Mouse (Mus musculus) retina, adult 2 months (tissue): ENCODE data around the gene Fto.

ENCODE experiments used
- DNase-seq: peaks from one replicate; pipeline ENCODE4 v3.0.0-alpha.2; 2012; ENCODE audit warnings: low read depth, low spot score

Gene Fto

DNA sequence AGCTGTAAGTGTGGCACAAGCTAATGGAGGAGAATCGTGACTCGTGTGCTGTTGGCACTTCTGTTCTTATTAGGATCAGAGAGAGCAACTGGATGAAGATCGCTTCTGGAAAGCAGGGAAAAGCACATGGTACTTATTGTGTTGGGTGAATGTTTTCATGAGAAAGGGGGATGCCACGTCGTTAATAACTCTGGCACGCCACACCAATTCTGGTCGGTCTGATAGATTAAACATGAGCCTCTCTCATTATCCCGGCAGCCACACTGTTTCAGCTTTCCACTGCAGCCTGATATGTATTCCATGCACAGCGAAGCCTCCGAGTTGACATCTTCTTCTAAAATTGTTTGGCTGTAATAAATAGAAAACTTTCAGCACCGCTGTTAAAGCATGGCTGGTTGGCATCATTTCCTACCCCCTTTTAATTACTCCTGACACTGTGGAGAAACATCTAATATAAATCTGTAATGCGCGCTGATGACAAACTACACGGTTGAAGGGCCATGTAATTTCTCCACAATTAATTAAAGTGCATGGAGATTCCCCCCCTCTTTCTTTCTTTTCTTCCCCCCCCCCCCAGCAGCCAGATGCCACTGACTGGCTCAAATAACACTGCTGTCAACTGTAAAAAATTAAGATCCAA lies 298.5 kb downstream of the Fto start:
- DNase-seq: no peak

DNA sequence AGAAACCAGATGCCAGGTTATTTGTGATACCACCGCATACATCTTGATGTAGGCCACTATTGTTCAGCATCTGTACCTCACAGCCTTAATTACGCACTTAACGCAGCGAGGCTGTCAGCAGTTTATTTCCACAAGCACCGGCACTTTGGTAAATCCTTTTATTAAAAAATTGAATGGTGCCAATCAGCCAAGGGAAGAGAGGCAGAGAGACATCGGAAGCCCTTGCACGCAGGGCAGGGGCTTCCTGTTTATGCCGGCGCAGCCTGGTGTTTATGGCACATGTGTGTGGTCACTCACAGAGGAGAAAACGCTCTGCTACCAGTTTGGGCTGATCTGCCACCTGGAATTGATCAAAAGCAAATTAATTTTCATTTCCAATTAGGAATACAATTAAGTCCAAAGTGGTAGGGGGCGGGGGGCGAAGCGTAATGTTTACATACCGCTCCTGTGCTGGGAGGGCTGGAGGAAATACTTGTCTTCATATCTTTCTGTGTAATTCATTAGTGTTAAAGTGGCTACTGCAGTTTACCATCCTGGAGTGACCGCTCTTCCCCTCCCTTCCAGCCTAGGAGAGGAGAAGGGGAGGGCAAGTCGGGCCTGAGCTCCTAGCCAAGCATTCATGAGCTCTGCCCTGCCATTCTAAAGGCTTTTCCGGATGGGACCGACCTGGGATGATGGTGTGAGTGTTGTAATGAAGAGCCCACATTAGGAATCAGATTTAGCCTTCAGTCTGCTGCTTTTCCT lies 299.2 kb downstream of the Fto start:
- no peak for DNase-seq

DNA sequence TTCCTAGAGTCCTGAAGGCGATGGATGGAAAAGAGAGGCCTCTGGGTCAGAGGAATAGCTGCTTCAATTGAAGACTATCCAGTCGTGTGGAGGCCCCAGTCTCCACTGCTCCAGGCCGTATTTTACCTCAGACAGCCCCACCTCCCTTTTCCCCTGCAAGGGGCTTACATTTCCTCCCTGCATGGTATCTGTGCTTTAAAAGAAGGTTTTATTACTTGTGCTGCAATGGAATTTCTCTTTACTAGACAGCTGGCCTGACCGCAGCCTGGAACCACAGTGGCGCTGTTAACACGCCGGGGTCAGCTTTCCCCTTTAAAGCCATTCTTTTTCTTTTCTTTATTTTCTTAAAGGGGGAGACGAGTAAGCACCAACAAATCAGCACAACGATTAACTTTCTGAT lies 300.3 kb downstream of the Fto start:
- no peak for DNase-seq

DNA sequence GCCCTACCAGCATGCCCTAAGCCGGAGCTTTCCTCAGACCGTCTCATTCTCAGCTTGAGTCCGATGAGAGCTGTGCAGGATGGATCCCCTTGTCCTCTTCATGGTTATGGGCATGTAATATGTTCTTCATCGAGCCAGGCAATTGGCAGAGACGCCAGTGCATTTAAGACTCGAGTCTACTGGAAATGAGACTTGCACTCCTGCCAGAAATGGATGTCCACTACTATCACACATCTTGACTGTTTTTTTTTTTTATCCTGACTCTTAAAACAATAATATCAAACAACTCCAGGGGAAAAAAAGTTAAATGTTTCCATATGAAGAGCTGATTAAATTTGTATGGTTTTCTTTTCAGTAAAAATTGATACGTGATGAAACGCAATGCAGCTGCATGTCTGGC lies 301.9 kb downstream of the Fto start:
- DNase-seq: no peak

DNA sequence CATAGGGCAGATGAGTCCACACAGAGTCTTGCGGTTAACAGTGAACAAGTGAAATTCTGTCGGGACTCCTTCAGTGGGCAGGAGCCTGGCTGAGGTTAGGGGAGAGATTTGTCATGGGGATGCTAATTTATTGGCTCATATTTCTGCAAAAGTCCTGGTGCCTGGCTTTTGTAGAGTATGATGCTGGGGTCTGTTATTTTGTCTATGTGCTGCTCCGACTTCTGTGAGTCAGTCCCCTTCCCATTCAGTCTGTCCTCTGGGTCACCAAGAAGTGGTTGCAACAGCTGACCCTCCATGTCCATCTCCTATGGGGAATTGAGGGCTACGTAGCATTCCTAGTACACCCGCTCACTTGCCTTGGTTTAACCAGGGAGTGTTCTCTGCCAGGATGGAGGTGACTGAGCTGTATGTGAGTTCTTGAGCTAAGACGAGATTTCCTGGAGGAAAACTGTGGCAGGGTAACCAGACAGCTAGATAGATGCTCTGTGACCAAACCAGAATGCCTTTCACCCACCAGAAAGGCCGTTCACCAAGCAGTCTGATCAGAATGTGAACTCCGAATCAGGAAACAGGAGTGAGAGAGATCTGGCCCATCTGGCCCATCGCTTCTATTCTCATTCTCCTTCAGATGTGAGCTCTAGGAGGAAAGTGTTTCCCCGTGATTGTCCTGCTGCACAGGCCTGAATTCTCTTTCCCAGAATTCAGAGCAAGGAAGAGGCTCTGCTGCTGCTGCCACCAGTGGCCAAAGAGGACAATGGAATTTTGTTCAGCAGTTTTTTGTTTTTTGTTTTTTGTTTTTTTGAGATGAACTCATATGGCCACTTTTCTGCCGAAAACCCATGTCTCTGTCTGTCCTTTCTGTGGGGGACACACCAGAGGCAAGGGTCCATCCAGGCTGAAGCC lies 302.7 kb downstream of the Fto start:
- DNase-seq: no peak

DNA sequence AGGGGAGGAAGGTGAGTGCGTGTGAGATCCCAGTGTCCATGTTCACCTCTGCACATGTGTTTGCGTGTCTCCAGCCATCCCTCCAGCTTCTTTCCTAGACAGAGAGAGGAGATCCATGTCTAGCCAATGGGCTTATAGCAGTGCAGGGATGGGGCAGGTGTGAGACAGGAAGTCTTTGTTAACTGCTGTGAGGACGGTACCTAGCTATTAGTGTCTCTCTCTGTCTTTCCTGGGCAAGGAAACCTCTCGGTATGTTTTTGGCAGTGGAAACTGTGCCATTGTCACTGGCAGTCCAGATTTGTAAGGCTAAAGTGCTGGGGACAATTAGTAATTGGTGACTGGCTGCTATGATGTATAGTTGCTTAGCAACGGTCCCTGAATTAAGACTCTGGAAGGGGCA lies 304.4 kb downstream of the Fto start:
- DNase-seq: no peak

DNA sequence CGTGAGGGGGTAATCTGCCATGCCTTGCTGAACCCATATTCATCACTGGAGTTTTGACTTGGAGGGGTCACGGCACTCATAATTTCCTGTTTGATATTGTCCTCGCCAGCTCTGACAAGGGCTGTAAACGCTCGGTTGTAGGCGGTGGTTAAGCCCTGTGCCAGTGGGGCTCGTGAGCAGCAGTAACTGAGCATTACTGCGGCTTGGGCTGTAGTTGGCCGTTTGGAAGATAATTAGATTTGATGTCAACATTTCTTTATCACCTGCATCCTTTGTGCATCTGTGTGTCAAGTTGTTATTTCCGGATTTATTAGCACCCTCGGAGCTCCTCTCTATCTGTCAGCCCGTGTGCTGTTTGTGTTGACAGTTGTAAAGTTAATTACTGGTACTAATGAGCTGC lies 309.4 kb downstream of the Fto start:
- no peak for DNase-seq

DNA sequence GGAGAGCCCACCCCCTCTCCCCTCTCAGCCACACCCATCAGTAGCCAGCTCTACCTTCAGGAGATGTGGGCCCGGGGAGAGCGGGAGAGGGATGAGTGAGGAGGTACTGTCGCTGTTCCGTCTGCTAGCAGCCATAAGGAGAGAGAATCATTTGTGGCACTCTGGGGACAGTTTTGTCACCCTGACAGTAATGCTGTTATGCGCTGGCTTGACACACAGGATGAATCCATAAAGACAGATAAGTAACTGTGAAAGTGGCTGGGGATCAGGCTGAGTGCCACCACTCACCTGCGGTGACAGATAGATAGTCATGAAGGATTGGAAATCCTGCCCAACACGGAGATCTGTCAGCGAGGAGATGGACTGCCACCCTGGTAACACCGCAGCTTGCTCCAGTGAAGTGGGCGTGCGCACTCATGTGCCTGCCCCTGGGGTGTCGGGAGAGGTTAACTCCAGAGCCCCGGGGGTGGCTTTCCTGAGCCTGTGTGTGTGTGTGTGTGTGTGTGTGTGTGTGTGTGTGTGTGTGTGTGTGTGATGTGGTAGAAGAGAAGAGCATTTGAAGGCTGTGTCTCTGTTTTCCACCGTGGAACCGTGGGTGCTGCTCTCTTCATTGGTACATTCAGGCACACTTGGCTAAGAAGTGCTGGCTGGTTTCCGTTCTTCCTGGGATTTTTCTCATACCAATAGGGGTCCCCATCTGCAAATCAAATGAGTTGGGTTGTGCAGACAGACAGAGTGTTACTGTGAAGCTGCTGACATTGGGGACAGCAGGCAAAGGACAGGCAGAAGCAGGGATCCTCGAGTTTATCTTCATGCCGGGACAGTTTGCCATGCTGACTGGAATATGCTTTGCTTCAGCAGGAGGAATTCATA lies 312.6 kb downstream of the Fto start:
- no peak for DNase-seq

DNA sequence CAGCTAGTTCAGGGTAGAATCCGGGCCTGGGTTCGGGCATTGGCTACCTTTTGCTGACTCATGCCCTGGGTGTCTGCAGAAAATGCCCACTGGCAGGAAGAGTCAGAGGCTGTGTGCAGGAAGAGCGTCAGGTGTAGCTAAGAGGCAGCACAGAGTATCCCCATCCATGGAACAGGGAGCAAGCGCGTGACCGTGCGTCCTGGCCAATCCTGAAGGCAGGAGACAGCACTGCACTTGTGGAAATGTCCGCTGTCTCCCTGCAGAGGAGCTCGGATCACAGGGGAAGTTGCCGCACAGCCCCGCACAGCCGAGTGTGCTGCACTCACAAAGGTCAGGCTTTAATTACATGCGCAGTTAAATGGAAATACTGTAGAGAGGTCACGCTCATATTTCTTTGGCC lies 316.3 kb downstream of the Fto start:
- DNase-seq: no peak

DNA sequence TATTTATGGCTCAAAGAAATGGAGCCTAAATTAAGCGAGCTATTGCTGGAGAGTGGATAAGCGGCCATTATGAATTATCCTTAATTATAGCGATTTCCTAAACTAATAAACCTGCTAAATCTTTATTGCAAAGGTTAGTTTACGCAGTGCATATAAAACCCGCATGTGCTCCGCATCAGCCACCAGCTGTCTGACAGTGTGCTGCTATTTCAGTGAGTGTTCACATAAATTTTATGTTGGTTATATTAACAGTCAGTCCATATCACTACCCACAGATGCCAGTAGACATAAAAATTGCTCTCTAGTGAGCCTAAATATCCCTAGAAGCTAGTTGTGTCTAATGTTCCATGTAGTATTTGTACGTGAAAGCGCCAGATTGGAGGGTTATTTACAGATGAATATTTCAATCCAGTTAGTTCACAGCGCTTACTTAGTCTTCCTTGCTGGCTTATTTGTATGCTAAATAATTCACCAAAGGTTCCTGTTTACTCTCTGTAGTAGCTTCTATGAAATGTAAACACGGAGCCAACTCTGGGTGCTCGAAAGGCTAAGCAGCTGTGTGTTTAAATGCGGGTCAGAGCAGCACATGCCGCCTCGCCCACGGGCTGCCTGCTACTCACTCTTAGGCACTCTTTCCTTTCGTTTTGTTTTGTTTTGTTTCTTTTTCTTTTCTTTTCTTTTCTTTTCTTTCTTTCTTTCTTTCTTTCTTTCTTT lies 317.2 kb downstream of the Fto start:
- DNase-seq: no peak

DNA sequence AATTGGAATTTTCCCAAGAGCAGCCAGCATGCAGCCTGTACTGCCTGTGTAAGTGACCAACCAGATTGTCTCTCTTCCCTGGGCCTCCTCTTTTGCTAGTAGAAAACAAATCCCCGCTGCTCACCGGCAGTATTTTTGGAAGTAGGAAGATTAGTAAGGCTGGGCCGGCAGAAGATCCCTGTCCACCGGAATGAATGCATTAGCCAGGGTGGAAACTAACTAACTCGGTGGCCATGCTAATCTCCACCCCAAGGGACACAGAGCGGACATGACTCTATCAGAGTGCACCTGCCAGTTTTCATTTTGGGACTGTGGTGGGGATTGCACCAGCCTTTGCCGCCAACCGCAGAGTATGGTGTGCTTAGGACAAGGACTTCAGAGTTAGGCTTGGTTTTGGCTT lies 319.1 kb downstream of the Fto start:
- DNase-seq: no peak

DNA sequence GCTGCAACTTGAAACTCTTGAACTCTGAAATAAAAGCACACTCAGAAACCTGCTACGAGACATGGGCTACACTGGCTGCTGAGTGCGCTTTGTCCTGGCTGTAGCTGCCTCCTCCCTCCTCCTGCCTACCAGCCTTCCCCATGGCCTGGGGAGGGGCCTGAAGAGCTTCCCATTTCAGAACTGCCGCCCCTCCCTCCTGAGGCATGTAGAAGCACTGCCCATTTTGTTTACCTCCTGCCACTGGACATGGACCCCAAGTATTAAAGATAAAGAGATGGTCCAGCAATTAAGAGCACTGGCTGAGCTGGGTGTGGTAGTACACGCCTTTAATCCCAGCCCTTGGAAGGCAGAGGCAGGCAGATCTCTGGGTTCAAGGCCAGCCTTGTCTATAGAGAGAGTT lies 322.1 kb downstream of the Fto start:
- DNase-seq: no peak

DNA sequence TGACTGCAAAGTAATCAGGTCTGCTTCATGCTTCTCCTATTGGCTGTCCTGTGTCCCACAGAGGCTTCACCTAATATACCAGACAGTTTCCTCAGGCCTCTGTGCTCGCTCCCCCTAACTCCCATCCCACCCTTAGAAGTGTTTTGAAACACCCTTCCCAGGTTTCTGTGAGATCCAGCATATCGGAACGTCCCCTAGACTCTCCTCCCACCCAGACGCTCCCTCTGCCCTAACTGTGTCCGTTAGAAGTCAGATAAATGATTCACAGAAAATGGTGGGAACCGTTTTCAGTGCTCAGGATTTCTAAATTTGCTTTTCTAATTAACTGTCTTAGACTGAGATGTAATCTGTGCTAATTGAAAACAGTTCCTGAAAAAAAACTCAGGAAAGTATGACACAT lies 323.6 kb downstream of the Fto start:
- DNase-seq: no peak

DNA sequence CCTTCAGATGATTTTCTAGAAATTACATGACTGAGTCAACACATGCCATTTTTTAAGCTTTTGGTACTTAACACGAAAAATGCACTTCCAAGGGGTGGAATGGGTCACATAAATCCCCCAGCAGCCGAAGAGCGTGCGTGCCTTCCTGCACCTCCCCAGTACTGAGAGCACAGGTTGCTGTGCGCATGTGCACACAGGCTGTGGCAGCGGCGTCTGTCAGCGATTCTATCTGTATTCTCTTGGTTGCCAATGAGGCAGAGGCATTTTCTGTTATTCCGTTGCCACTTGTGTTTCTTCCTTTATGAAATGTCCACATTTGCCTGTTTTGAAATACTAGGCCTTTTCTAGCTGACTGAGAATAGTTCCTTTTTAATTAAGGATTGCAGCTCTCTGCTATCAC lies 324.4 kb downstream of the Fto start:
- DNase-seq: no peak

DNA sequence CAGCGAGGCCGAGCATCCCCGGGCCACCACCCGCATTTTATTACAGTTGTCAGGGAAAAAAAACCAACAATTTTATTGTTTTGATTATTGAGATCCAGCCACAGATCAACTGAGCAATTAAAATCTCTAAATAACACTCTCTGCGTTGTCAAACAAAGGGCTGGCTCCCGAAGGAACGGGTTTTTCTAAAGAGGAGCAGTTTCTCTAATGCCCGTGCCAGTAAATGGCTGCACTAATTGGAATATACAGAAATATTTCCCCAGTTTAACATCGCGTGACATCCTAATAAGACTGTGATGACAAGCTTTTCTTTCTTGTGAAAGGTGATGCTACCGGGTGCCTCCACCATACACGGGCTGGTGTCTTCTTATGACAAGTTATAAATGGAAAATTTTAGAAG lies 324.9 kb downstream of the Fto start:
- DNase-seq: no peak

DNA sequence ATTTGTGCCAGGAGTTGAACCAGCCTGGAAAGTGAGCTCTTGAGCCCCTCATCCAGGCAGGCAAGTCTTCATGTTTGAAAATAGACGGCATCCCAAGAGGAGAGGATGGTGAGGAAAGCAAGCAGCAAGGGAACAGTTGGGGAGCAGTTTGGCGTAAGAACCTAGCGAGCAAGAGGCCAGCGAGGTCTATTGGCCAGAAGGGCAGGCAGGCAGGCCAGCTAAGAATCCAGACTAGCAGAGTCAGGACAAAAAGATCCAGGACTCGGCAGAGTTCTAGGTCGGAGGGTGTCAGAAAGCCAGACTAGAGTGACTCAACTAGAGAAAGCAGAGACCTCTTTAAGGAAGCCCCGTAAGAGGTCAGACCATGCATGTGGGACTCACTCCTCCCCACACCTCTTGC lies 327.1 kb downstream of the Fto start:
- no peak for DNase-seq

DNA sequence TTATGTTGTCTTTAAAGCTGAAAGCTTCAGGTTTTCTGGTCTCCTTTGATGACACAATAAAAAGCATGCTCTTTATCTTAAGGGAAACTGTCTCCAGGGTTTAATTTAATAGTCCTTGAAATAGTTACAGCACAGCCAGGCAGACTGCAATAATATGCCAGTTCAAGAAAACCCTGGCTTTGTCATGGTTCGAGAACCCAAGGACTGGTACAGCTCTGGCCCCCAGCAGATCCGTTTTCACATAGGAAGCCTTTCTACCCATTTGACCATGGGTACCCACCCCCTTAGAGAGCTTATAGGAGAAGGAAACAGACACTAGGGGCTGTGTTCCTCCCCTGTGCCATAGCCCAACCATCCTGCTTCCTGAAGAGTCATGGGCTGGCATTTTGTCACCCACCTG lies 332.2 kb downstream of the Fto start:
- DNase-seq: no peak

DNA sequence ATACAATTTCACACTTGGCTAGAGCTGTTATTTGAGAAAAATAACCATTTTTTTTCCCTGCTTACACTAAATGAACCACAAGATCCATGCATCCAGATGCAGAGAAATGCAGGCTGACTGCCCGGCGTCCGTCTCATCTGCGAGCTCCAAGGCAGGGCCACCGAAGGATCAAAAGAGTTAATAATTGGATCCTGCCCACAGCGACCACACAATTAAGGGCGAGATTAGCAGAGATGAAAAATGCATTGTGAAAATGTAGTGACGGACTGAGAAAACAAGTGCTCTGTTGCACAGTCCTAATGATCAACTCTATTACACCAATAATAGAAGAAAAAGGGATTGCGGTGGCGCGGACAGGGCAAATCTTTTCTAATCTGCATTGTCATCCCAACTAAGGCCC lies 334.6 kb downstream of the Fto start:
- no peak for DNase-seq

DNA sequence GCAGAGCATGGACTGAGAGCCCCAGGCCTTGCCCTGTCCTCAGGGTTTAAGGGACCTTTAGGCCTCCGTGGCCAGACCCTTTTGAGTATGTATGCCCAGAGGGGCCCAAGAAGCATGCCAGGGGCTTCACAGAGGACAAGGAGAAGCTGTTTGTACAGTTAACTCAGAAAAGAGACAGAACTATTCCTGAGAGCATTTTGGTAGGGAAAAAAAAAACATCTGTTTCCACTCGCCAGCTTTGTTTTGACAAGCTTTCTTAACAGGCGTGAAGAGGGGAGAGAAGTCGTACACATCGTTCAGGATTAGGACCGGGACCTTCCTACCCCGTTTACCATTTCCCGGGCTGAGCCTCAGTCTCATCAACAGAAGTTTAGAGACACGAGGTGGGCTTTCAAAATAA lies 335.5 kb downstream of the Fto start:
- DNase-seq: no peak

DNA sequence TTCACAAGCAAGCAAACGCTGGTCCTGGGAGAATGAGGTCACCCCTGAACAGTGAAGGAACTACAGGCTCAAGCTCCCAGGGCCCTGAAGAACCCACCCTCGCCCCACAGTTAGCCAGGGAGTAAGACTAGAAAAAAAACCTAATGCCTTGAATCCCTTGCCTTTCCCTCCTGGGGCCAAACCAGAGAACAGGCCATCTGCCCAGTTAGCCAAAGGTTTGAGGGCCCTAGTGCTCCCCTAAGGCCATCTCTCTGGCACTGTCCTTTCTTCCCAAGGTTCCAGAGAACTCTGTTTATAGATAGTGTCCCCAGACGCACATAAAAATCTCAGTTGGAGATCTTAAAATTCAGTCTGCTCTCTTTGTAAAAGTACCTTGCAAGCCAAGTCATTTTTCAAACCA lies 340.2 kb downstream of the Fto start:
- no peak for DNase-seq

DNA sequence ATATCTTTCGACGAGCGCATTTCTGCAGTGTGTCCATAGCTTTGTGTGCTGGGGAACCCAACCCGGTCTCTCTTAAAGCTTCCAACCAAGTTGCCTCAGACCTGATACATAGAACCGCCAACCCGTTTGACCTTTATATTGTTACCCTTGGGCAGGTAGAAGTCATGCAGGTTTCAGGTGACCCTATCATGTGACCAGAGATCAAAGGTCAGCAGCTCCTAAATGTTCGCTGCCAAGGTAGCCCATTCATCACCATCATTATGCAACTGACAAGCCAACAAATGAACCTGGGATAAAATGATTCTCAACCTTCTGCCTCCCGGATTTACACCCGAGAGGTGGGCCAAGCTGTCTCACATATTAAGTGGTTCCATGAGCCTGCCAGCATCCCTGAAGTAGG lies 344.1 kb downstream of the Fto start:
- DNase-seq: no peak
